Mouse (Mus musculus): ENCODE results near the gene Akr1a1.
"Not testable (repeated sequence)": the region's sequence is repeated elsewhere in the genome, so short reads cannot be mapped to it uniquely, and the experiment has no call there.

The Akr1a1 gene

GRCm38 (mm10) chr4:116650924-116651796 lies at the start of gene Akr1a1:
Gene Akr1a1, minus strand, starts transcription at chr4:116651680.
- in situ Hi-C loops (cut with MboI; ENCODE audit: unreplicated experiment in 2 of 2): loop anchor here in 1 of 2 experiments (25.0 kb wide), 1 partner anchor 489 kb away; the partner anchor contains the start of genes 1700042G07Rik, Gm49337, Lurap1 and Tspan1

- in situ Hi-C loops (cut with MboI; ENCODE audit: unreplicated experiment in 2 of 2): loop anchor here in 1 of 2 experiments (10.0 to 25.0 kb wide), 2 partner anchors 294 to 436 kb away; partner anchors contain the start of genes Btbd19, Hectd3, Plk3 and Tctex1d4
Observed at GRCm38 (mm10) chr4:116700964-116701363, 49.5 kb upstream of the Akr1a1 start.

- in situ Hi-C loops (cut with MboI; ENCODE audit: unreplicated experiment in 2 of 2): no loop called here
Observed at GRCm38 (mm10) chr4:116698693-116699342, 47.3 kb upstream of the Akr1a1 start.

GRCm38 (mm10) chr4:116693785-116694184 lies 42.3 kb upstream of the Akr1a1 start:
- in situ Hi-C loops (cut with MboI; ENCODE audit: unreplicated experiment in 2 of 2): no loop called here

GRCm38 (mm10) chr4:116692146-116692545 lies 40.7 kb upstream of the Akr1a1 start:
- in situ Hi-C loops (cut with MboI; ENCODE audit: unreplicated experiment in 2 of 2): no loop called here

- in situ Hi-C loops (cut with MboI; ENCODE audit: unreplicated experiment in 2 of 2): no loop called here
Observed at GRCm38 (mm10) chr4:116689309-116689876, 37.9 kb upstream of the Akr1a1 start.

GRCm38 (mm10) chr4:116687041-116687440 lies 35.6 kb upstream of the Akr1a1 start:
- in situ Hi-C loops (cut with MboI; ENCODE audit: unreplicated experiment in 2 of 2): no loop called here

GRCm38 (mm10) chr4:116685402-116686061 lies 34.1 kb upstream of the Akr1a1 start, which contains the start of gene Prdx1:
Gene Prdx1, plus strand, starts transcription at chr4:116685544.
- in situ Hi-C loops (cut with MboI; ENCODE audit: unreplicated experiment in 2 of 2): no loop called here

- in situ Hi-C loops (cut with MboI; ENCODE audit: unreplicated experiment in 2 of 2): no loop called here
Observed at GRCm38 (mm10) chr4:116684665-116685064, 33.2 kb upstream of the Akr1a1 start.

- in situ Hi-C loops (cut with MboI; ENCODE audit: unreplicated experiment in 2 of 2): no loop called here
Observed at GRCm38 (mm10) chr4:116683957-116684356, 32.5 kb upstream of the Akr1a1 start.

GRCm38 (mm10) chr4:116680521-116680920 lies 29.0 kb upstream of the Akr1a1 start:
- in situ Hi-C loops (cut with MboI; ENCODE audit: unreplicated experiment in 2 of 2): not testable (repeated sequence)

- in situ Hi-C loops (cut with MboI; ENCODE audit: unreplicated experiment in 2 of 2): loop anchor here in 1 of 2 experiments (10.0 kb wide), 1 partner anchor 434 kb away; no protein-coding TSS in a partner anchor
Observed at GRCm38 (mm10) chr4:116679141-116679540, 27.7 kb upstream of the Akr1a1 start.

GRCm38 (mm10) chr4:116677808-116678207 lies 26.3 kb upstream of the Akr1a1 start:
- in situ Hi-C loops (cut with MboI; ENCODE audit: unreplicated experiment in 2 of 2): loop anchor here in 1 of 2 experiments (10.0 kb wide), 1 partner anchor 433 kb away; no protein-coding TSS in a partner anchor

GRCm38 (mm10) chr4:116676027-116676426 lies 24.5 kb upstream of the Akr1a1 start:
- in situ Hi-C loops (cut with MboI; ENCODE audit: unreplicated experiment in 2 of 2): loop anchor here in 1 of 2 experiments (10.0 kb wide), 1 partner anchor 431 kb away; no protein-coding TSS in a partner anchor

GRCm38 (mm10) chr4:116674761-116675160 lies 23.3 kb upstream of the Akr1a1 start:
- in situ Hi-C loops (cut with MboI; ENCODE audit: unreplicated experiment in 2 of 2): loop anchor here (10.0 to 25.0 kb wide), 2 partner anchors 430 to 512 kb away; partner anchors contain the start of genes 1700042G07Rik (in 1 of the 2), Gm49337 (in 1 of the 2), Lurap1 (in 1 of the 2) and Tspan1 (in 1 of the 2)

- in situ Hi-C loops (cut with MboI; ENCODE audit: unreplicated experiment in 2 of 2): loop anchor here (10.0 to 25.0 kb wide), 2 partner anchors 428 to 510 kb away; partner anchors contain the start of genes 1700042G07Rik (in 1 of the 2), Gm49337 (in 1 of the 2), Lurap1 (in 1 of the 2) and Tspan1 (in 1 of the 2)
Observed at GRCm38 (mm10) chr4:116672785-116673184, 21.3 kb upstream of the Akr1a1 start.

- in situ Hi-C loops (cut with MboI; ENCODE audit: unreplicated experiment in 2 of 2): loop anchor here (10.0 to 25.0 kb wide), 2 partner anchors 504 to 507 kb away; partner anchors contain the start of genes Tspan1 (in 2 of the 2), 1700042G07Rik (in 1 of the 2), Gm49337 (in 1 of the 2) and Lurap1 (in 1 of the 2)
Observed at GRCm38 (mm10) chr4:116669291-116669690, 17.8 kb upstream of the Akr1a1 start.

GRCm38 (mm10) chr4:116668145-116668544 lies 16.7 kb upstream of the Akr1a1 start:
- in situ Hi-C loops (cut with MboI; ENCODE audit: unreplicated experiment in 2 of 2): loop anchor here (10.0 to 25.0 kb wide), 2 partner anchors 503 to 506 kb away; partner anchors contain the start of genes Tspan1 (in 2 of the 2), 1700042G07Rik (in 1 of the 2), Gm49337 (in 1 of the 2) and Lurap1 (in 1 of the 2)

GRCm38 (mm10) chr4:116666625-116667024 lies 15.1 kb upstream of the Akr1a1 start:
- in situ Hi-C loops (cut with MboI; ENCODE audit: unreplicated experiment in 2 of 2): loop anchor here (10.0 to 25.0 kb wide), 2 partner anchors 502 to 504 kb away; partner anchors contain the start of genes Tspan1 (in 2 of the 2), 1700042G07Rik (in 1 of the 2), Gm49337 (in 1 of the 2) and Lurap1 (in 1 of the 2)
